Mouse (Mus musculus) right cerebral cortex, postnatal 10 days (tissue): ENCODE measurements around the gene Aknad1.

ENCODE experiments used
- DNase-seq, 2 experiments: peaks; one replicate each; pipeline ENCODE4 v3.0.0; 2021; ENCODE audit warnings: low spot score in 2 of 2

The Aknad1 gene

DNA sequence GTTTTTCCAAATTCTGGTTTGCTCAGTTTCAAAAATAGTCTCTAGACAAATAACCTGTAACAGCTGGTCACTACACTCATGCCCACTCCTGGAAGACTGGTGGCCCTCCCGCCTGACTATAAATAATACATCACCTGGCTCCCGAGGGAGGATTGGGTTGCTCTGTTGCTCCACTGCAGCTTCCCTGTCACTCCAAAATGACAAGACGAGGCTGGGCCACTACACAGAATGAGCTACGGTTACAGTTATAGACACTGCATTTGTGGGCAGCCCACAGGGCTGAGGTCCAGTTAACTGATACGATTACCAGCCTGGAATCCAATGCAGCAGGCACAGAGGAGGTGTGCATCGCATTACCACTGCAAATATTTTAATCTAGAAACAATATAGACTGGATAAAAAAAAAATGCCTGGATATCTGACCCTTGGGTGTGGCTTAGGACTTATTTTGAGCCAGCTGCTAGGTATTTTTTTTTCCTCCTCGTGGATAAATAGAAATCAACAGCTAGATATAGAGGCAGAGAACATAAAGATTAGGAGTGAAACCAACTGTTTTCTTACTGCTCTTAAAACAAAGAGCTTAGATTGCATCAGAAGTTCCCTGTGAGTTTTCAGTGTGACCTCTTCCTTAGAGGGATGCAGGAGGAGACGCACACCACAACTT is at the start of gene Aknad1:
Aknad1 (plus strand) TSS at position 614 of the 664 bp plus-strand sequence.
- DNase-seq = no peak

DNA sequence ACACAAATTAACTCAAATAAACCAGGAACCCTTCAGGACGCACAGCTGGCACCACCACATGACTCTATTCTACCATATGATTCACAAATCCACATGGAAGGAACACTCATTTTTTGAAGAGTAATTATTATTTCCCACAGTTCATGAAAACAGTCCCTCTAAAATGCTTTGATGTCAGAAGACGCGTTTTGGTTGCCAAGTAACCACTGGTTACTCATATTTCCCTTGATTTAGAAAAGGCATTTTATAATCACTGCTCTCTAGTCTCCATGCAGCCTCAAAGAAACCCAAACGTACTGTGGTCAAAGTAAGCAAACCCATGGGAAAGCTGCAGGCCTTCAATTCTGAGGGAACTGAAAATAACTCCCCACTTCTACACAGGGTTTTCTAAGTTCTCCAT is 49.5 kb upstream of the Aknad1 start:
- DNase-seq = no peak

DNA sequence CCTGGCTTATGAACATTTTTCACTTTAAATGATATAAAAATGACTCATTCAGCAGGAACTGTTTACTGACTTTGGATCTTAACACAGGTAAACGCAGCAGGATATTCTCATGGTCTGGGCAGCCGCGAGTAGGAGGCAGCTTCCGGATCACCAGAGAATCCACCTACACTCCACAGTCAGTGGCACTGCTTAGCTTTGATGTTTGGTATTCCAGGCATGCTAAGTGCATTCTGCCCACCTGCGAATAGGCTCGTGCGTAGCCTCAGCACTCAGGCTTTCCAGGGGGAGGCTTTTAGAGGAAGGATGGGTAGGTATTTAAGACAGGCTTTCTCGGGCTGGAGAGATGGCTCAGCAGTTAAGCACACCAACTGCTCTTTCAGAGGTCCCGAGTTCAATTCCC is 45.1 kb upstream of the Aknad1 start:
- DNase-seq = no peak

DNA sequence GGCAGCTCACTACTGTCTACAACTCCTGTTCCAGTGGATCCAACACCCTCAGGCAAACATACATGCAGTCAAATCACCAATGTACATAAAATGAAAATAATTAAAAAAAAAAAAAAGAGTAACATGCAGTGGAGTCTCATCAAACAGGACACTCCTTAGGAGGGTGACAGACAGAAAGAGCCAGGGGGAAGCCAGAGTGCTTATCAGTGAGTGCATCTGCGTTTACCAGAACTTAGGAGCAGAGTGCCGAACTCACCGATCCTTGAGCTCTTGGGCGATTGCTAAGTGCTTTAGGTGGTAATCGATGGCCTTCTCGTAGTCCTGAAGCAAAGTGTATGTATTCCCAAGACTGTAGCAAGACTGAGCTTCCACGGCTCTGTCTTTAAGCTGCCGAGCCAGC is 40.8 kb upstream of the Aknad1 start:
- DNase-seq = no peak

DNA sequence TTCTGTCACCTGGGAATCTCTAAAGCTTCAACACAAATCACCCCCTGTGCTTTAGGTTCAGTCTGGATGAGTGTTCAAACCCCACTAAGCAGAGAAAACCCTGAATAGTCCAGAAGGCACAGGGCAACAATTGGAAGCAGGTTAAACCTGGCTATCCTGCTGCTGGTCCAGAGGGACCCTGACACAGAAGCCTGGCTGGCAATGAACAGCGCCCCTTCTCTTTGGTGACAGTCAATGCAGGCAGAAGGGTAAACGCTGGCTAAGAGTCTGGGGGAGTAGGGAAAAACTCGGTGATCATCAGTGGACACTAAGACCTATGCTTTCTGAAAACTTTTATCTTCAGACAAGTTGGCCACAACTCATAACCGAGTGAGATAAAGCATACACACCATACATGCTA is 39.7 kb upstream of the Aknad1 start:
- DNase-seq = no peak

GRCm38 (mm10) chr3:108701256-108701655 is 38.2 kb upstream of the Aknad1 start:
- no peak for DNase-seq

- DNase-seq = no peak
Measured at GRCm38 (mm10) chr3:108702789-108703188, 36.7 kb upstream of the Aknad1 start.

DNA sequence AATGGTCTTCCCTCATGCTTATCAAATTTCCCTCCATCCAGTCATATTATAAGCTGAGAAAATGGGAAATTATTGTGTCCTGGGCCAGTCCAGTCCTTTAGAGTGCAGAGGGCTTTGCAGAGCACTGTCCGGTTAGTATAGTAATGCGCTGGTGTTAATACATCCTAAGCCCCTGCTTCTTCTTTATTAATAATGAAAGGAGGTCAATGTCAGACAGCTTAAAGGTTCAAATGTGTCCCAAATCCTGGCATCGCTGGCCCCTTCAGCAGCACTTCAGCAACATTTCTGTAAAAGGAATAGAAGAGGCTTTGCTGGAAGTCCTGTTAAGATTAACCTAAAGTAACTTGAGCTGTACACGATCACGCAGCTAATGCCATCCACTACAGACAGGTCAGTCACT is 28.2 kb upstream of the Aknad1 start:
- DNase-seq = no peak

- no peak for DNase-seq
Measured at GRCm38 (mm10) chr3:108713065-108713675, 26.3 kb upstream of the Aknad1 start.

- DNase-seq = no peak
Measured at GRCm38 (mm10) chr3:108714837-108715236, 24.6 kb upstream of the Aknad1 start.

DNA sequence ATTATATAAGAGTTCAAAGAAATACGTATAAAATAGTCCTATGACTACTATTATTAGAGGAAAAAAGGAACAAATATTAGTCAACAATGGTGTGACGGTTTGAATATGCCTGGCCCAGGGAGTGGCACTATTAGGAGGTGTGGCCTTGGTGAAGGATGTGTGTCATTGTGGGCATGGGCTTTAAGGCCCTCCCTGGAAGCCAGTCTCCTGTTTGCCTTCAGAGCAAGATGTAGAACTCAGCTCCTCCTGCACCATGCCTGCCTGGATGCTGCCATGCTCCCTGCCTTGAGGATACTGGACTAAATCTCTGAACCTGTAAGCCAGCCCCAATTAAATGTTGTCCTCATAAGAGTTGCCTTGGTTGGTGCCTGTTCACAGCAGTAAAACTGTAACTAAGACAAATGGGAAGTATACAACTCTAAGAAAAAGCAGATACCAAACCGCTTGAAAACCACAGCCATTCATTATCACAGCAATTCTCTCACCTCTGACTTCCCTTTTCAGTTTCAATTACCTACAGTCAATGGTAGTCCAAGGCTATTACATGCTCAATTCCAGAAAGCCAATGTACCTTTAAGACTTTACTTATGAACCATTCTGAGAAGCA is 21.5 kb upstream of the Aknad1 start:
- no peak for DNase-seq

- no peak for DNase-seq
Measured at GRCm38 (mm10) chr3:108719357-108719756, 20.1 kb upstream of the Aknad1 start.

DNA sequence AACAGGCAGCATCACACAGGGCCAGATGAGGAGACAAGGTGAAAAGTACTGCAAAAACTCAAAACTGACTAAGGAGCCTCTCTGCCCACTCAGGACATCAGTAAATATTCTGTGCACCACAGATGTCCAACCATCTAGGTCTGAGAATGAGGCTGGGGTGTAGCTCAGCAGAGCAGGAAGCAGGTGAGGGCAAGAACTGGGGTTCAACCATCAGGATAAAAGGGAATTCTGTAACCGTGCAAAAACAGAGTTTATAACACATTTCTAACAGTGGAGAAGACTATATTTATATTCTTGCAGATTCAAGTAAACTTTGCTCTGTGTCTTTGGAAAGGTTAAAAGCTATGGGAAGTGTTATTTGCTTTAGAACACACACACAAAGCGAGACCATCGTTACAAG is 19.7 kb upstream of the Aknad1 start:
- no peak for DNase-seq

DNA sequence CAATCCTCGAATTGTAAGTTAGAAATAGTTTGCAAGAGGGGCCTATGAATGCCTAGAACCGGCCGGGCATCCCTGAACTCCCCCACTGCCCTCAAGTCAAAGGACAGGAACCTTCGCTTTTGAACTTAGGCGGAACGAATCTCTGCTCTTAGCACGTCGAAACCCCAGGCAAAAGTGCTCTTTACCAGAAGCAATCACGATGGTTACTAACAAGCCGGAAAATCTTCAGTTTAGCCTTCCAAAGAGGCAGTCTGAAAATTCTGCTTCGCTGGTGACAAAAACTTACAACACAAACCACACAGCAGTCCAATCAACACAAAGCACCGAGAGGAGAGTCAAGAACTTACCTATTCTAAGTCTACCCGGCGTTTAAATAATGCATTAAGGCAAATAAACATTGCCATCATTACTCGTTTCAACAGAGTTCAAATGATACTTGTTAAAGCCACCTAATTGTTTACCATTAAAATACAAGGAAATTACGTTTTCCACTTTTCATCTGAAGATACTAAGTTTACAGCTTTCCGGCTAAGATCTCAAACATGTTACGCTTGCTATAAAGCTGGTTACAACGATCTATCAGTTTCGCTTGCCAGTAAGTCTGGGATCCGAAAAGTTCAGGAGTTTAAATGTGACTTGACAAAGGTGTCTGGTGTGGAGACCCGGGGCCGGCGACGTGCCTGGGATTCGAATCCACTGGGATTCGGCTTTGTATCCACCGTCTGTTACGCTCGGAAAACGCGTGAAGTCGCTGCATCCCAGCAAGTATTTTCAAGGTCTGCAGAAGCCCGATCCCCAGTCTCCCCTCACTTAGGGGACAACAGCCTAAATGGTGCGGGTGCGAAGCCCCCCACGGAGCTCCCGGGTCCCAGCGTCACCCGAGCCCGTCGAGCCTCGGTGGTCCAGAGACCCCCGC is 18.1 kb upstream of the Aknad1 start:
- peak; percentile 71 to 76 for DNase-seq

DNA sequence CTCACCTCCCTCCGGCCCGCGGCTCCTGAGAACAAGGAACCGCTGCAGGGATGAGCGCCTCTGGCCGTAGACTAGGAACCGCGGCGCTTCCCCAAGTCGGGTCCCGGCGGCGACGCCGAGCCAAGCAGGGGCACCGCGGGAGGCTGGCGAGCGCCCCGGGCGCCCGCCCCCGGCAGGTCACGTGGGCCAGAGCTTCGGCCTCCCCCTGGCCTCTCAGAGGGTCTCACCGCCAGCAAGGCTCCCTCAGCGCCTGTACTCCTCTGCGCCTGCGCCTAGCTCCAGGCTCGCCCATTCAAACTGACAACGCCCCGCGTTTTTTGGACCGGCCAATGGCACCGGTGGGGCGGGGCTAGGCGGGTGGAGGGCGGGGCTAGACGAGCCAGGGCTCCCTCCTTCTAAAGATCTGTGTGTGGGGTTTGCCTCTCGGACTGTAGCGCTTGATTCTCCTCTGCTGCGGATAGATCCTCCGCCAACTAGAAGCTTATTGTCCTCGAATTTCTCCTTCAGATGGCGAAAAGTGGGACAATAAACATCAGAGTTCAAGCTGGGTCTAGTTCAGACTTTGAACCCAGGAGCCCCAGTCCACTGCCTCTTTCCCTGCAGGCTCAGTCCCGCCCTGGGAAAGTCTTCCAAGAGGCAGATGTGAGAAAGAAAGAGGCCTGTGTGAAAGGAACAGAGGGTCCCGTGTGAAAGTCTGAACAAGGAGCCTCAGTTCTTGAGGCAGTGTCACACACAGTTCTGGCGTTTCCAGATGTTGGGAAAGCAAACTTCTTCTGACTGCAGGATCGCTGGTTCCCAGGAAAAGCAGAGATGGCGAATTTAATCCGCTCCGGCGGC is 17.2 kb upstream of the Aknad1 start, which contains the start of gene Gpsm2:
Gpsm2 (minus strand) TSS at position 274 of the 837 bp plus-strand sequence.
- peak; percentile 98 for DNase-seq

GRCm38 (mm10) chr3:108726413-108726812 is 13.0 kb upstream of the Aknad1 start:
- DNase-seq = no peak

GRCm38 (mm10) chr3:108727344-108727743 is 12.1 kb upstream of the Aknad1 start:
- DNase-seq = no peak

DNA sequence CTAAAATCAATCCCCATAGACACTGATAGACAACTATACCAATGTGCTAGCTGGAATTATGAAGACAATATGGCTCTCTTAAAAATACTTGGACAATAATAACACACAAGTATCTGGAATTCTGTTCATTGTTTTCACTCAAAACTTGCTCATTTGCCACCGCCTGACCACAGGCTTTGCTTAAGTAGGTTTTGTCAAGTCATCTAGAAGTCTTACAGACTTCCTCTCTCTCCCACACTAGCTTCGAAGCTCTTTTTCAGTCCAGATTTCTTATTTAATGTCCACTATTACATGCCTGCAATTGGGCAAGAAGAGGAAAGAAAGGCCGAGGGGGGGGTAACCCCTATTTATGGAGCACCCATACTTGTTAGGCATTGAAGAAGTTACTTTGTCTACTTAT is 11.7 kb upstream of the Aknad1 start:
- DNase-seq = no peak

GRCm38 (mm10) chr3:108730316-108730715 is 9.1 kb upstream of the Aknad1 start:
- DNase-seq = no peak

- no peak for DNase-seq
Measured at GRCm38 (mm10) chr3:108737761-108738160, 1.7 kb upstream of the Aknad1 start.

- no peak for DNase-seq
Measured at GRCm38 (mm10) chr3:108744060-108744459, 4.6 kb downstream of the Aknad1 start.
